Mouse (Mus musculus): Measurements from ENCODE around the gene Nbeal2.
A peak's percentile ranks its signal among the peaks of the same experiment; 100 is the strongest.

Gene Nbeal2

GRCm38 (mm10) chr9:110644295-110644694 lies 9.7 kb downstream of the Nbeal2 start:
- no peak for DNase-seq

DNA sequence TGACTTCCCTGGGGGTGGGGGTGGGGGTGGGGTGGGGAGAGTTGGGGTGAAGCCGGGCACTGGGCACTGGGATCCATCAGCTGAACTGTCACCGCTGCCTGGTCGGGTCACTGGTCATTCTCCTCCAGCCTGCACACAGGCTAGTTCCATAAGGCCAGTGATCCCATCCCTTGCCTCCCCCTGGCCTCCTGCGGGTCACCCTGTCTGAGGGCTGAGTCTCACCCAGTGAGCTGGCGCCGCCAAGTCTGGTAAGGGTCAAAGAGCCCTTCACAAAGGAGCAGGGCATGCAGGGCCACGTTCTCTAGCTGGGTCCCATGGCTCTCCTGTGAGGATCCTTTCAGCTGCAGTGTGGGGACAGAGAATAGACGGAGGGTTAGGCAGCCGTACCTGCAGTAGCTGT lies 10.2 kb downstream of the Nbeal2 start:
- DNase-seq, result no peak

GRCm38 (mm10) chr9:110642812-110643524 lies 11.0 kb downstream of the Nbeal2 start:
- DNase-seq, result no peak

GRCm38 (mm10) chr9:110641006-110641405 lies 13.0 kb downstream of the Nbeal2 start:
- no peak for DNase-seq

GRCm38 (mm10) chr9:110638611-110639021 lies 15.3 kb downstream of the Nbeal2 start:
- DNase-seq, result no peak

GRCm38 (mm10) chr9:110635225-110635624 lies 18.7 kb downstream of the Nbeal2 start:
- peak; percentile 89 for DNase-seq

DNA sequence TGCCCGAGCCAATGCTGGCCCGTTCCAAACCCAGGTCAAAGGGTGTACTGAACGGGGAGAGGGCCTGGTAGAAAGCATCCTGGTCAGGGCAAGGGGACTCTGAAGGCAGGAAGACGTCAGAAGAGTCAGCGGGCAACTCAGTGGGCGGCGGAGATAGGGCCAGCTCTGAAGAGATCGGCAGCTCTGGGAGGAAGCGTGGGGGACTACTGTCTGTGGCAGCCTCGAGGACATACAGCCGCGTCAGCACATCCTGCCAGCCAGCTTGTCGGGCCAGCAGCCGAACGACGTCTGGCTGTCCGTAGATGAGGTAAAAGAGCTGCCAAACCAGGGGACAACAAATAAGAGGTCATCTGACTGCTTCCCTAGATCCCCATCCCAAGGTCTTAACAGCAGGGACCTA lies 20.1 kb downstream of the Nbeal2 start:
- no peak for DNase-seq

DNA sequence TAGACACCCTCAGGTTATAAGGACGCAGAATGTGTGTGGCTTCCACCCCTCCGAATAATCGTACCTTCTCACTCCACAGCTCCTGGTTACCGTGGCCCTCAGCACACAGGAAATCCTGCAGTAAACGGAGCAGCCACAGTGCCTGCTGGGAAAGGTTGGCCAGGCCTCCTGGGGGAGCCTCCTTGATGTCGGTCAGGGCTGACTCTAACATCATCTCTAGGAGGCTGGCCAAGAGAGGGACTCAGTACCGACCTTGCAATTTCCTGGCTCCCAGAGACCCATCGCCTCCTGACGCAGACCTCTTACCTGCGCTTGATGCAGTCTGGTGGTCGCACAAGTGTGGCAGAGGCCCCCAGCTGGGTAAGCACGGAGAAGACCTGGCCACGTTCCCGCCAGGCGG lies 21.3 kb downstream of the Nbeal2 start:
- DNase-seq, result no peak

- DNase-seq, result peak; percentile 75
Observed at GRCm38 (mm10) chr9:110631651-110632275, 22.2 kb downstream of the Nbeal2 start.

- peak; percentile 87 for DNase-seq
Observed at GRCm38 (mm10) chr9:110631191-110631590, 22.8 kb downstream of the Nbeal2 start.

GRCm38 (mm10) chr9:110630171-110630570 lies 23.8 kb downstream of the Nbeal2 start:
- DNase-seq, result no peak

- DNase-seq, result no peak
Observed at GRCm38 (mm10) chr9:110625350-110625908, 28.5 kb downstream of the Nbeal2 start.

- DNase-seq, result peak; percentile 98
Observed at GRCm38 (mm10) chr9:110624361-110625166, 29.4 kb downstream of the Nbeal2 start, which contains the start of gene Nradd. Gene Nradd, minus strand, starts transcription at chr9:110624452.

- DNase-seq, result no peak
Observed at GRCm38 (mm10) chr9:110623416-110624195, 30.4 kb downstream of the Nbeal2 start.

DNA sequence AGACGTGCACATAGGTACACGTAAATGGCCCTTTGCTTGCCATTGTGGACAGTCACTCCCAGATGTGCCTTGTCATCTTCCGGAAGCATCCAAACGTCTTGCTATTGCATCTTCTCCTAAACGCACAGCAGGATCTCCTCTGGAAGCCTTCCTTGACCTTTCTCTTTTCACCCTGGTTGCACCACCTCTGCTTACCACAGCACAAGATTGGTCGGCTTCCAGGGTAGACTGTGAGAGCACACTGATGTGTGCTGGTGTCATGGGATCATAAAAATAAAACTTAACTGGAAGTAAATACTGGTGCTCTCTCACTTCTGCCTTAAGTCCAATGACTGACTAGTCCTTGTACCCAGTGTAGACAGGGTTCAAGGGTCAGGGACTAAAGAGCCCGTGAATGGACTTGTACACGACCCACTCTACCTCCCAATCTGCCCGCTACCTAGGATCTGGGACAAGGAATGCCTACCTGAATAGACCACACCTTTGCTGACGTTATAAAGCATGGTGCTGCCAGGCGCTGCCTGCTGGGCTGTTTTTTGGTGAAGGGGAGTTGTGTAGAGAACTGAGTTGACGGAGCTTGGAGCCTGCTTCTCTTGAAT lies 31.2 kb downstream of the Nbeal2 start:
- no peak for DNase-seq

DNA sequence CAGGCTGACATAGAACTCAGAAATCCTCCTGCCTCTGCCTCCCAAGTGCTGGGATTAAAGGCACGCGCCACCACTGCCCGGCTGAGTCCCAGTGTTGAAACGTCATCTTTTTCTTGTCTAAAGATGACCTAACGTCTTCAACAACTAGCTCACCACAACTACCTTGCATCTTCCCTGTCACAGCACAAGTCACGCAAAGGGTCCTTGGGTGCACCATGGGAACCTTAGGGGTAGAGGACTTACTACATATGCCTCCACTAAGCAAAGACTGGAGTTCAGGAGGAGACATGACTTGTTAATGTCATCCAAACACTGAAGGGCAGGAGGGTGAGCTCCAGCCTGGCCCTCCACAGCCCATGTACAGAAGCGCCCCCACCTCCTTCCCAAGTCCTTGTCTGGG lies 33.3 kb downstream of the Nbeal2 start:
- DNase-seq, result no peak

GRCm38 (mm10) chr9:110620180-110620579 lies 33.8 kb downstream of the Nbeal2 start:
- DNase-seq, result no peak

GRCm38 (mm10) chr9:110617081-110617480 lies 36.9 kb downstream of the Nbeal2 start:
- DNase-seq, result no peak

DNA sequence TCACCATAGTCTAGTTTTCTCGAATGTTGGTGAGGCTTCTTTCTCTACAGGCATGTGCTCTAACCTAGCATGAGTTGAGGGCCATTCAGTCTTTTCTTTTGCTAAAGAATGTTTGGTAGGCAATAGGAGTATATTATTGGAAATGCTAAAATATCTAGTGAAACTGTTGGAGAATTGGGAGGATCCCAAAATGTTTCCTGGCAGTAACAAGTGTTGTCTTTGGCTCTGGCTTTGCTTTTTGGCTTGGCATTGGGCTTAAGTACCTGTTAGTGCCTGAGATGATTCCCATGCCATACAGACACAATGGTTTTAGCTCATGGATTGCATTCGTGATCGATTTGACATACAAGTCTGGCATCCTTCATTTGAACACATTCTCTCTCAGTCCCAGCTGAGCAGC lies 42.5 kb downstream of the Nbeal2 start:
- DNase-seq, result no peak

GRCm38 (mm10) chr9:110583521-110583920 lies 70.4 kb downstream of the Nbeal2 start:
- no peak for DNase-seq

- no peak for DNase-seq
Observed at GRCm38 (mm10) chr9:110582161-110582560, 71.8 kb downstream of the Nbeal2 start.

All from embryo, embryonic 11 days (tissue).